ENCODE assay signal across 17 mouse cellular contexts in genomic region chr4:95096731-95097130, GRCm38 (mm10). TPM values are rescaled to one million over a fixed set of nuclear protein-coding genes. Genes with fewer than 3 reads are reported as not detected.
A peak's percentile ranks its signal among the peaks of the same experiment; 100 is the strongest.
DNase-seq lines count a peak whose midpoint lies in the region; ATAC-seq lines count a peak whose summit lies in the region.
"Had no signal": no experiment of that assay in that cellular context is flagged by ENCODE, and none has a peak within 500 bp of the region (broad histone marks: within the 10 kb centered on the region; RNA-seq: fewer than 3 reads in every experiment).

No protein-coding gene starts in this region.

- WGBS in heart, embryonic 10.5 days: 49% methylated on average over 2 of the region's 2 CpGs
- WGBS in lung, embryonic 16.5 days: 33% methylated on average over 2 of the region's 2 CpGs

- H3K36me3 ChIP-seq in heart, embryonic 10.5 days: no peaks in the 10 kb centered on the region
- no peaks in the 10 kb centered on the region for H3K36me3 ChIP-seq in lung, embryonic 16.5 days (ENCODE audit: control insufficient read depth, insufficient read depth, low read length)
- H3K36me3 ChIP-seq: hindbrain, embryonic 13.5 days had no signal

- peaks cover 30% of the 10 kb centered on the region for H3K4me1 ChIP-seq in heart, embryonic 10.5 days
- peaks cover 51% of the 10 kb centered on the region for H3K4me1 ChIP-seq in lung, embryonic 16.5 days (replicated peaks; ENCODE audit: control insufficient read depth, insufficient read depth, low read length)
- H3K4me1 ChIP-seq: forebrain, embryonic 13.5 days had no signal

- H3K27me3 ChIP-seq in heart, embryonic 10.5 days (ENCODE audit: insufficient read depth, poor library complexity, severe bottlenecking): 0 out of 2 replicates have a peak, but pooled peaks cover 3% of the 10 kb centered on the region
- H3K27me3 ChIP-seq in lung, embryonic 16.5 days (ENCODE audit: control insufficient read depth, insufficient read depth, low read depth, low read length): no peaks in the 10 kb centered on the region
- H3K27me3 ChIP-seq: hindbrain, embryonic 13.5 days had no signal

- H3K4me3 ChIP-seq in heart, embryonic 10.5 days: no peak overlapping the region
- no peak overlapping the region for H3K4me3 ChIP-seq in lung, embryonic 16.5 days (ENCODE audit: low read length)
- H3K4me3 ChIP-seq: forebrain, embryonic 13.5 days; hindbrain, embryonic 13.5 days had no signal

- ATAC-seq in lung, embryonic 16.5 days (ENCODE audit: low read depth): no peak
- ATAC-seq in inflammation-experienced regulatory T-cells, adult 6 months: peak; percentile 59
- ATAC-seq: forebrain, embryonic 13.5 days; forebrain, postnatal 0 days; hindbrain, postnatal 0 days had no signal

- H3K9ac ChIP-seq in lung, embryonic 16.5 days (ENCODE audit: low read length): no peak overlapping the region
- H3K9ac ChIP-seq: forebrain, embryonic 13.5 days; forebrain, postnatal 0 days; hindbrain, embryonic 13.5 days had no signal

- no peak overlapping the region for H3K27ac ChIP-seq in heart, embryonic 10.5 days
- H3K27ac ChIP-seq in lung, embryonic 16.5 days (ENCODE audit: low read length): peak overlapping the region; percentile 11; the same call in 1 of the 2 replicates
- H3K27ac ChIP-seq: forebrain, embryonic 13.5 days; hindbrain, embryonic 13.5 days; hindbrain, postnatal 0 days had no signal

- no peaks in the 10 kb centered on the region for H3K9me3 ChIP-seq in heart, embryonic 10.5 days
- H3K9me3 ChIP-seq in lung, embryonic 16.5 days (ENCODE audit: control insufficient read depth, low read length): no peaks in the 10 kb centered on the region; the same call in 1 of the 2 replicates
- H3K9me3 ChIP-seq: forebrain, embryonic 13.5 days had no signal

- no peak overlapping the region for H3K4me2 ChIP-seq in lung, embryonic 16.5 days (ENCODE audit: low read depth, low read length)
- H3K4me2 ChIP-seq: forebrain, embryonic 13.5 days; hindbrain, embryonic 13.5 days had no signal

- peak; percentile 43 for DNase-seq in heart, embryonic 10.5 days (ENCODE audit: low spot score)
- DNase-seq in heart, postnatal 4 days: no peak
- no peak for DNase-seq in lung, postnatal 14 days
- DNase-seq in ovary, postnatal 36 days (ENCODE audit: low spot score): no peak
- DNase-seq in cerebellum, postnatal 10 days: no peak
- DNase-seq: adrenal gland, postnatal 10 days; cerebellum, adult 11-12 months; cerebellum, adult 9-10 months; cerebellum, postnatal 36 days; forebrain, postnatal 0 days; gastrocnemius, postnatal 14 days; heart, postnatal 10 days had no signal

RNA-seq across cellular contexts. Expression of gene Jun, which starts 44.7 kb away (rescaled TPM):
- polyA plus RNA-seq in heart, embryonic 10.5 days (2016; fragmentation: Nextera tagmentation; extraction: Ambion mirVana): 75.7 and 76.6 TPM in 2 replicates
- total RNA-seq in heart, postnatal 4 days (2021): 10 to 100 TPM; 61.6 to 69.6 TPM
- polyA plus RNA-seq in lung, embryonic 16.5 days (2015; fragmentation: Nextera tagmentation; extraction: Ambion mirVana): 110 and 119 TPM in 2 replicates
- 10 to 100 TPM in 2 of 3 experiments, 1 to 10 TPM in 1; 7.3 to 33.5 (median 20.9) TPM for polyA plus RNA-seq in inflammation-experienced regulatory T-cells, adult 6 months (2017; shearing (Covaris generic))
